33 mouse cellular contexts compared by ENCODE assay signal in the genomic region with DNA sequence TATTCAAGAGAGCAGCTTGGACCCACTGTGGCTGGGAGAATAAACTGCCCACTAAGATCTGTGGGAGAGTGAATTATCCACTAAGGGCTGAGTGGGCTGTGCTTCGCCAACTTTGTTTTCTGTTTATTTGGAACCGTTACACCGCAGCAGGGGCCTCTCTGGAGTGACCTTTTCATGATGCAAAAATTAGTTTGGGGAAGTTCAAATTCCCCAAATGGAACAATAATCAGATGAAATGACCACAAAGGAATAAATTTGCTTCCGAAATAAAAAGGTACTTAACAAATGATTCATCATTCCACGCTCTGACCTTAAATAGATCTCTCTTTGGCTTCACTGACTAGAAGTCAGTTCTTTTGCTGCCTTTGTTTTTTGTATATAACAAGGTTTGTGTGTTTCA. TPM values are rescaled to one million over a fixed set of nuclear protein-coding genes. Genes with fewer than 3 reads are reported as not detected.
"Had no signal": no experiment of that assay in that cellular context is flagged by ENCODE, and none has a peak within 500 bp of the region (broad histone marks: within the 10 kb centered on the region; RNA-seq: fewer than 3 reads in every experiment).

No protein-coding gene starts in this region.

- H3K4me1 ChIP-seq: limb, embryonic 15.5 days; liver, embryonic 12.5 days; liver, embryonic 13.5 days; liver, embryonic 15.5 days; megakaryocyte, embryonic 14.5 days; midbrain, embryonic 15.5 days had no signal

- H3K4me3 ChIP-seq: left cerebral cortex, adult 2 months; limb, embryonic 10.5 days; limb, embryonic 12.5 days; limb, embryonic 13.5 days; limb, embryonic 15.5 days; liver, embryonic 12.5 days; liver, embryonic 13.5 days; liver, embryonic 15.5 days; lung, embryonic 15.5 days; megakaryocyte, embryonic 14.5 days; midbrain, embryonic 10.5 days; midbrain, embryonic 12.5 days; midbrain, embryonic 13.5 days; midbrain, embryonic 15.5 days; myocyte had no signal

- H3K4me2 ChIP-seq: limb, embryonic 12.5 days; limb, embryonic 13.5 days; limb, embryonic 15.5 days; liver, embryonic 11.5 days; liver, embryonic 12.5 days; liver, embryonic 13.5 days; liver, embryonic 15.5 days; lung, embryonic 14.5 days; lung, embryonic 15.5 days; midbrain, embryonic 11.5 days; midbrain, embryonic 12.5 days; midbrain, embryonic 13.5 days; midbrain, embryonic 15.5 days had no signal

- H3K36me3 ChIP-seq: limb, embryonic 10.5 days; limb, embryonic 12.5 days; limb, embryonic 13.5 days; limb, embryonic 15.5 days; liver, embryonic 12.5 days; liver, embryonic 13.5 days; liver, embryonic 15.5 days; lung, embryonic 15.5 days; midbrain, embryonic 10.5 days; midbrain, embryonic 12.5 days; midbrain, embryonic 13.5 days; midbrain, embryonic 15.5 days had no signal

- DNase-seq: left cerebral cortex, postnatal 4 days; liver; liver, embryonic 13.5 days; liver, postnatal 0 days; lung, adult 18-20 months; lung, adult 2 months; lung, embryonic 14.5 days; lung, postnatal 10 days; lung, postnatal 14 days; lung, postnatal 36 days; lung, postnatal 4 days; midbrain, embryonic 14.5 days had no signal

- H3K9ac ChIP-seq: limb, embryonic 12.5 days; limb, embryonic 13.5 days; limb, embryonic 15.5 days; liver, embryonic 12.5 days; liver, embryonic 13.5 days; liver, embryonic 14.5 days; liver, embryonic 15.5 days; liver, postnatal 0 days; lung, embryonic 14.5 days; lung, embryonic 15.5 days; midbrain, embryonic 12.5 days; midbrain, embryonic 13.5 days; midbrain, embryonic 15.5 days had no signal

- H3K27me3 ChIP-seq: midbrain, embryonic 15.5 days had no signal

- ATAC-seq: liver, embryonic 12.5 days; liver, postnatal 0 days; lung, postnatal 0 days; midbrain, embryonic 13.5 days; midbrain, embryonic 15.5 days; midbrain, embryonic 16.5 days had no signal

- H3K9me3 ChIP-seq: limb, embryonic 10.5 days; limb, embryonic 12.5 days; limb, embryonic 13.5 days; limb, embryonic 15.5 days; liver, embryonic 12.5 days; liver, embryonic 13.5 days; liver, embryonic 15.5 days; lung, embryonic 15.5 days; megakaryocyte, embryonic 14.5 days; midbrain, embryonic 10.5 days; midbrain, embryonic 12.5 days; midbrain, embryonic 13.5 days; midbrain, embryonic 15.5 days had no signal

- H3K27ac ChIP-seq: left cerebral cortex, adult 2 months; limb, embryonic 10.5 days; limb, embryonic 12.5 days; limb, embryonic 13.5 days; limb, embryonic 15.5 days; liver, embryonic 12.5 days; liver, embryonic 13.5 days; liver, embryonic 14.5 days; liver, embryonic 15.5 days; lung, embryonic 15.5 days; macrophage; midbrain, embryonic 10.5 days; midbrain, embryonic 12.5 days; midbrain, embryonic 13.5 days; midbrain, embryonic 15.5 days had no signal

RNA-seq across cellular contexts. Expression of a gene that starts 8.4 kb away (rescaled TPM):
- total RNA-seq: megakaryocyte-erythroid progenitor cell, adult 5-6 weeks had no signal
